Mouse (Mus musculus) gastrocnemius, adult 18-20 months (tissue): ENCODE data around the gene Mbd4. TPM values are rescaled to one million over a fixed set of nuclear protein-coding genes. Genes with fewer than 3 reads are reported as not detected.
"Not testable (repeated sequence)": the region's sequence is repeated elsewhere in the genome, so short reads cannot be mapped to it uniquely, and the experiment has no call there.

Experiments used
- DNase-seq: peaks from one replicate; pipeline ENCODE4 v3.0.0; 2021; ENCODE audit warnings: low spot score
- long read RNA-seq, 2 experiments: library from polyadenylated mRNA; stranded (forward); transcript quantifications; one replicate each; pipeline ENCODE4 v2.0.0; 2021
- total RNA-seq, 2 experiments: library from RNA; stranded (reverse); gene quantifications; 2 replicates each; pipeline ENCODE4 v1.2.3; 2021

The Mbd4 gene
- total RNA-seq: under 1 TPM; 0.83 to 0.94 TPM
- long read RNA-seq, experiment 1, partial matches to known transcripts: 1 of 3 reads
- long read RNA-seq, experiment 1, other reads (novel, unspliced or antisense): 2 of 3 reads
- long read RNA-seq, experiment 2, partial matches to known transcripts: 0 of 1 reads
- long read RNA-seq, experiment 2, other reads (novel, unspliced or antisense): 0 of 1 reads

- DNase-seq: peak; percentile 98
Measured at GRCm38 (mm10) chr6:115853091-115853813, at the start of gene Mbd4, which contains the start of gene Ift122. Gene Mbd4, minus strand, starts transcription at chr6:115853371. Gene Ift122, plus strand, starts transcription at chr6:115853470.

- DNase-seq: no peak
Measured at GRCm38 (mm10) chr6:115902545-115902944, 49.4 kb upstream of the Mbd4 start.

DNA sequence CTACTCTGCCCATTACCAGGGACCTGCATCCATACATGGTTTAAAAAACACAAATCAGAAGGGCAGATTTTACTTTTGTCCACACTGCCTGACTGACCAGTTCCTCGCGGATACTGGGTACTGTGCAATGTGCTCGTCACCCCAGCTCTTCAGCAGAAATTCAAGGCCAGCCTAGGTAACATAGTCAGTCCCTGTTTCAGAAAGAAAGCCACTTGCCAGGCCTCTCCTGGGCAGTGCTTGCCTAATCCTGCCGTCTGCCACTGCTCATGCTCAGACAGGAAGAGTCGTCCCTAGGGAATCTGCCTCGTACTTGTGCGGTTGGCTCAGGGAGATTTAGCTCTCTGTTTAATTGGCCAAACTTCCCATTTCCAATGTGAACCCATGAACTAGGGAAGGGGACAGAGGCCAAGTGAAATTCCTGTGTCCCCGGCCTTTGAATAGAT lies 48.3 kb upstream of the Mbd4 start:
- peak; percentile 74 for DNase-seq

GRCm38 (mm10) chr6:115901062-115901461 lies 47.9 kb upstream of the Mbd4 start:
- peak; percentile 81 for DNase-seq

DNA sequence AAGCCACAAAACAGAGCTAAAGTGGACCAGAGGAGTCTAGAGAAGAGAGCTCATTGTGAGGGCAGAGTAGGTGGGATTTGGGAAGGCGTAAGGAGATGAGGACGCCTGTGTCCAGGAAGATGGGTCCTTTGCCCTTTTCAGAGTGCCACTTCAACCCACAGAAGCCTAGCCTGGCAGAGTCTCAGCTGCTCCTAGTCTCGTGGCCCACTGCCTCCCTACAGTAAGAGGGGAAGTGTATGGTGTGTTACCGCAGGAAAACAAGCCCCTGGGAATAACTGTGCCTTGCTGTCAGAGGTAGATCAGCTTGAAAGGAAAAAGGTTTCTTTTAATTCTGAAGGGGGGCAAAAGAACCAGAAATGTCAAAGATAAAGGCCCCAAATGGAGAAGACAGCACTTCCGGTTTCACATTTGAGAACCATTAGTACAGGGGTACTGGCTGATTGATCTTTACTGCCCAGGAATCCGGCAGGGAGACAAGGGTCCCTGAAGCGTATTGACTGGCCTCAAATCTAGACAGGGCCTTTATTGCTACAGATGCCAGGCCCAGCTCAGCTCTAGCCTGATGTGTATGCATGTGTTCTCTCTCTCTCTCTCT lies 44.9 kb upstream of the Mbd4 start:
- no peak for DNase-seq

DNA sequence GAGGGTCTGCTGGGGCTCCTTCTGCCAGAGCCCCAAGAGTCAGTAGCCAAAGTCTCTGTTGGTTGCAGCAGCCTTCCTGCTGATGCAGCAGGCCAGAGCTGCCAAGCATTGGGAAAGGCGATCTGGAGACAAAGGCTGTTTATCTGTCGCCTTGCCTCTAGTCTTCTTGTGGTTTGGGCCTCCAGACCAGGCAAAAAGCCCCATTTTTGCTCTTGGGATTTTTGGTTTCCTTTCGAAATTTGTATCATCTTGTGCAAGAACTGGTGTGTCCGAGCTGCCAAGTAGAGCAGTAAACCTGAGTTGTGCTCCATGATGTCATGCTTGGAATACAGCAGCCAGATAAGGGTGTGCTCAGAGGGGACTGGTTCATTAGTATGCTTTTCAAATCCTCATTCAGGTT lies 43.9 kb upstream of the Mbd4 start:
- peak; percentile 80 for DNase-seq

- DNase-seq: no peak
Measured at GRCm38 (mm10) chr6:115896346-115896745, 43.2 kb upstream of the Mbd4 start.

DNA sequence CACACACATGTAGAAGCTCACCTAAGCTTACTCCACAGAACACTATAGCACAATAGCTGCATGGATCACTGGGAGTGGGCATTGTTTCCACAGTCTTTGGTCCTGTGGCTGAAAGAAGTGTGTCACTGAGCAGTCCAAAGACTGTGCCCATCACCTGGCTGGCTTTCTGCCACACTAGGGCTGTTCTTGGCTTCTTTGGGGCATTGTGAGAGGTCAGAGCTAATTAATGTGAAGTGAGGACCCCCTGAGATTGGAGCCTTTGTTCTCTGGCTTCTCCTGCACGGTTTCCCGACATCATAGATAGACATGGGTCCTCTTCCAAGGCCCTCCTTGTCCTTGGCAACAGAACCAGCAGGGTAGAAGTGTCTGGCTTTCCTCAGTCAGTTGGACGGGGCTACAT lies 39.2 kb upstream of the Mbd4 start:
- no peak for DNase-seq

DNA sequence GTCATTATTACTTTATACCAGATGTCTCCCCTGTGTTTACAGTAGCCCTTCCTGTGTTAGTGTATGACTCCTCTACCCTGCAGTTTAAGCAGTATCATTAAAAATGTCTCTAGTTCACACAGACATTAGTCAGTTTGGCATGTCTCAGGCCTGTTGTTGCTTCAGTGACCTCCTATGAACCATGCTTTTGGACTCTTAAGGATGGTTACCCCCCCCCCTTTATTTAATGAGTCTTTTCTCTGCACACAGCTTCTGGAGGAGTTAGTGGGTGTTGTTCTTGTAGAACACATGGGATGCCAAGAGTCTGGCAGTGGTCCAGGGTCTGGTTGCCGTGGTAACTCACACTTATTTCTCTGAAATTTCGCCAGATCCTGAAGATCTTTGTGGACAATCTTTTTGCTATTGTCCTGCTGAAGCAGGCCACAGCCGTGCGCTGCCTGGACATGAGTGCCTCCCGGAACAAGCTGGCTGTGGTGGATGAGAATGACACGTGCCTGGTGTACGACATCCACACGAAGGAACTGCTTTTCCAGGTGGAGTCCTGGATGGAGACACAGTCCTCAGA lies 38.4 kb upstream of the Mbd4 start:
- DNase-seq: no peak

GRCm38 (mm10) chr6:115891061-115891460 lies 37.9 kb upstream of the Mbd4 start:
- DNase-seq: no peak

- no peak for DNase-seq
Measured at GRCm38 (mm10) chr6:115890601-115891000, 37.4 kb upstream of the Mbd4 start.

DNA sequence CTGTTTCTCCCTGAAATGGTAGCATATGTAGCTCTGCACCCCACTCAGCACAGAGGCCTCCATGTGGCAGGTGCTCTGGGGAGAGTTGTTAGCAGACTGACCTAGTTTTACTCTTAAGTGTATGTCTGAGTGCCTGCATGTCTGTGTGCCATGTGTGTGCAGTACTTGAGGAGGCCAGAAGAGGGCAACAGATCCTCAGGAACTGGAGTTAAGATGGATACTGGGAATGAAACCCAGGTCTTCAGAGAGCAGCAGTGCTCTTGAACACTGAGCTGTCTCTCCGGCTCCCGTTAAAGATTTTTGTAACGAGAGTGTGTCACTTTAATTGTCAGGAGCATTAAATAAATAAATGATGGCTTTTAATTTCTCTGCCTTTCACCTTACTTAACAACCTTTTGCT lies 35.1 kb upstream of the Mbd4 start:
- no peak for DNase-seq

GRCm38 (mm10) chr6:115886894-115887293 lies 33.7 kb upstream of the Mbd4 start:
- DNase-seq: no peak

- DNase-seq: no peak
Measured at GRCm38 (mm10) chr6:115884018-115884417, 30.8 kb upstream of the Mbd4 start.

- DNase-seq: no peak
Measured at GRCm38 (mm10) chr6:115880751-115881150, 27.6 kb upstream of the Mbd4 start.

DNA sequence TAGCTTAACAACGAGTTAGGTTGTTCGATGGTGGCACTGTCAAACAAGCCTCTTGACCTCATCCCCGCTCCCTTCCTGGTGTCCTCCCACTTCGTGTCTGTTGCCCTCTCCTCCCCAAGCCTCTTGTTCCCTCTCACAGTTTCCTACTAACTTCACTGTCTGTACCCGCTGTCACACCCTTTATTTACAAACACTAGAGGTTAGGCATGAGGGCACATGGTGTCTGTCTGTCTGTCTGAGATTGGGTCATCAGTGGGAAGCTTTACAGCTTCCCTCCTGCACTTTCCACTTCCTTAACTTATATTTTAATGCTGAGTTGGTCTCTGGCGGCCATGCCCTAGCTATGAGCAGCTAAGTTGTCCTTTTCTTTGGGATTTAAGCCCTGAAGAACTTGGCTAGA lies 26.6 kb upstream of the Mbd4 start:
- no peak for DNase-seq

DNA sequence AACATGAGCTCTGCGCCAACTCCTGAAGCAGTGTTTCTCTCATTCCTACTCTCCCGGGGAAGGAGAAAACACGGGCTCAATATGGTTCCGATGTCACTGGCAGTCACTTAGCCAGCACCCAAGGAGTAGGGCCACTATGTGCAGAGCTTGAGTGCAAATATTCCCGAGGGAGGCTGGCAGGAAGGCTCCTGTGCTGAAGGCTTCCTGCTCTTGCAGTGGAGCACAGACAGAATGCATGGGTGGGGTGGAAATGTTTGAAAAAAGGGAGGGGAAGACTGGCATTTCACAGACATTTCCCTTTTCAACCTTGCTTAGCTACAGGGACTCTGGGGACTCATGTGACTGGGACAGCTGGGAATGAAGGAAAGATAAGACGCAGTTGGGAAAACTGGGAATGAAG lies 25.5 kb upstream of the Mbd4 start:
- no peak for DNase-seq

- DNase-seq: no peak
Measured at GRCm38 (mm10) chr6:115877239-115877638, 24.1 kb upstream of the Mbd4 start.

DNA sequence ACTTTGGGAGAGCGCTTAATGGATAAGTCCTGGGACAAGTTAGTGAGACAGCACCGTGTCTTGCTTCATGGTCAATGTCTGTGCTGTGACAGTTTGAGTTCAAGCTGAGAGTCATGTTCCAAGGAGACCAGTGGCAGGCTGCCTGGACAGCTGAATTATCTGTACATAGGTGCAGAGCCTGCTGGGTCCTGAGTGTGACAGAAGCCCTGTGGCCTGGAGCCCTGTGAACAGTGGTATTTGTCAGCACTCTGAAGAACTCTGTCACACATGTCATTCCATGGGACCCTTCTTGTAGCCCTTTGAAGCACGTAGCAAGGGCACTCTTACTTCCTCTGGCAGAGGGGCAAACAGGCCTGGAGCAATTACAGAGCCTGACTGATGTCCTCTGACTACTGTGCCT lies 18.1 kb upstream of the Mbd4 start:
- not testable (repeated sequence) for DNase-seq

GRCm38 (mm10) chr6:115867157-115867556 lies 14.0 kb upstream of the Mbd4 start:
- DNase-seq: not testable (repeated sequence)

GRCm38 (mm10) chr6:115865246-115865645 lies 12.1 kb upstream of the Mbd4 start:
- DNase-seq: no peak

DNA sequence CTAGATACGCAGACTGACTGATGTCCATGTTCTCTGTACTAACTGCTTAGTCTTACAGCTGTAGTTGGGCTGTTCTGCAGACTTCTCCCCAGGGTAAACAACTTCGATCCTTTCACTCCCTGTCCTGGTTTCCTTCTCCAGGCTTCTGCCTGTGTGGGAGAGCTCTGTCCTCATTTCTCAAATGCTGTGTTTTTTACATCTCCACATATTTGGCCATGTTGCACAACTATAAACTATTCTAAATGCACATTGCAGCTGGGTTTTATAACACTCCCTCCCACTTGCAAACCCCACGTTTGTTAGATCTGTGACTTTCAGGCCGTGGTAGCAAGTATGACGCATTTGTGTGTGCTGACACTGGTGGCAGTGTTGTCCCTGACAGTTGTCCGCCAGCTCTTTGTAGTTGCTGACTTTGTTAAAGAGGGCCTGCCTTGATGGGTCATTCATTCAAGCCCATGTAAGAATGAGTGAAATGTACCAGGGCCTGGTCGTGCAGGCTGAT lies 10.2 kb upstream of the Mbd4 start:
- no peak for DNase-seq
